Mouse (Mus musculus): ENCODE measurements around the gene Ranbp10.

- TF ChIP-seq USF1 (IDR thresholded peaks at IDR 0.05; ENCODE audit: low read depth), result no peak
- TF ChIP-seq CTCF (IDR thresholded peaks at IDR 0.05; ENCODE audit: control insufficient read depth, insufficient read depth, insufficient read length), result no peak
Observed at GRCm38 (mm10) chr8:105788241-105788640, 38.9 kb downstream of the Ranbp10 start.
